Mouse (Mus musculus): ENCODE results near the gene Arhgap35. TPM values are rescaled to one million over a fixed set of nuclear protein-coding genes. Genes with fewer than 3 reads are reported as not detected.

Arhgap35 gene
- polyA plus RNA-seq, 1 experiment from 2014 or later: 10.3 TPM

- Histone ChIP-seq H3K4me1 (replicated peaks; ENCODE audit: insufficient read depth, low read length) (peaks cover 21% of the 10 kb centered on the region), H3K27me3 (ENCODE audit: insufficient read depth, low read length) (no peaks in the 10 kb centered on the region), H3K36me3 (ENCODE audit: insufficient read depth, low read length) (0 out of 2 replicates have a peak, but pooled peaks cover under 1% of the 10 kb centered on the region), H3K9me3 (replicated peaks; ENCODE audit: low read length) (no peaks in the 10 kb centered on the region), H3K27ac (no peak overlapping the region), H3K9ac (ENCODE audit: low read depth, low read length) (no peak overlapping the region), H3K4me2 (ENCODE audit: low read length) (no peak overlapping the region), H3K4me3 (replicated peaks; ENCODE audit: low read depth, low read length) (no peak overlapping the region)
- ATAC-seq (replicated peaks; ENCODE audit: low FRiP score, low read depth) (no peak), DNase-seq (ENCODE audit: low spot score) (no peak)
- TF ChIP-seq CTCF (IDR thresholded peaks at IDR 0.05; ENCODE audit: low read depth): no peak
- WGBS: 84% methylated on average over 3 of the region's 3 CpGs
Measured at GRCm38 (mm10) chr7:16587649-16588048, 27.1 kb downstream of the Arhgap35 start.

- ATAC-seq (replicated peaks; ENCODE audit: low FRiP score, low read depth) (no peak), DNase-seq (ENCODE audit: low spot score) (no peak)
- H3K27ac ChIP-seq: no peak overlapping the region
- no peak overlapping the region for H3K4me2 ChIP-seq (ENCODE audit: low read length)
- H3K9me3 ChIP-seq (replicated peaks; ENCODE audit: low read length): no peaks in the 10 kb centered on the region
- H3K36me3 ChIP-seq (ENCODE audit: insufficient read depth, low read length): no peaks in the 10 kb centered on the region
- peaks cover 38% of the 10 kb centered on the region for H3K4me1 ChIP-seq (replicated peaks; ENCODE audit: insufficient read depth, low read length)
- H3K9ac ChIP-seq (ENCODE audit: low read depth, low read length): no peak overlapping the region
- H3K27me3 ChIP-seq (ENCODE audit: insufficient read depth, low read length): no peaks in the 10 kb centered on the region
- TF ChIP-seq CTCF (IDR thresholded peaks at IDR 0.05; ENCODE audit: low read depth): no peak
- no peak overlapping the region for H3K4me3 ChIP-seq (replicated peaks; ENCODE audit: low read depth, low read length)
Measured at GRCm38 (mm10) chr7:16584384-16584783, 30.4 kb downstream of the Arhgap35 start.

GRCm38 (mm10) chr7:16583775-16584174 lies 31.0 kb downstream of the Arhgap35 start:
- Histone ChIP-seq H3K4me1 (replicated peaks; ENCODE audit: insufficient read depth, low read length) (peaks cover 38% of the 10 kb centered on the region), H3K9me3 (replicated peaks; ENCODE audit: low read length) (no peaks in the 10 kb centered on the region), H3K4me3 (replicated peaks; ENCODE audit: low read depth, low read length) (no peak overlapping the region), H3K36me3 (ENCODE audit: insufficient read depth, low read length) (no peaks in the 10 kb centered on the region), H3K27ac (no peak overlapping the region; the same call in 1 of the 2 replicates), H3K4me2 (ENCODE audit: low read length) (no peak overlapping the region), H3K9ac (ENCODE audit: low read depth, low read length) (no peak overlapping the region), H3K27me3 (ENCODE audit: insufficient read depth, low read length) (no peaks in the 10 kb centered on the region)
- TF ChIP-seq CTCF (IDR thresholded peaks at IDR 0.05; ENCODE audit: low read depth): no peak
- DNase-seq (ENCODE audit: low spot score) (no peak), ATAC-seq (replicated peaks; ENCODE audit: low FRiP score, low read depth) (no peak)
- WGBS: 71% methylated on average over 1 of the region's 1 CpGs

GRCm38 (mm10) chr7:16582299-16582698 lies 32.5 kb downstream of the Arhgap35 start:
- peaks cover 38% of the 10 kb centered on the region for H3K4me1 ChIP-seq (replicated peaks; ENCODE audit: insufficient read depth, low read length)
- no peaks in the 10 kb centered on the region for H3K9me3 ChIP-seq (replicated peaks; ENCODE audit: low read length)
- no peak for DNase-seq (ENCODE audit: low spot score)
- peak overlapping the region; percentile 38; the same call in 1 of the 2 replicates for H3K27ac ChIP-seq
- H3K9ac ChIP-seq (ENCODE audit: low read depth, low read length): no peak overlapping the region
- ATAC-seq (replicated peaks; ENCODE audit: low FRiP score, low read depth): no peak
- H3K27me3 ChIP-seq (ENCODE audit: insufficient read depth, low read length): no peaks in the 10 kb centered on the region
- TF ChIP-seq CTCF (IDR thresholded peaks at IDR 0.05; ENCODE audit: low read depth): no peak
- H3K36me3 ChIP-seq (ENCODE audit: insufficient read depth, low read length): no peaks in the 10 kb centered on the region; the same call in 1 of the 2 replicates
- no peak overlapping the region for H3K4me3 ChIP-seq (replicated peaks; ENCODE audit: low read depth, low read length)
- 35% methylated on average over 3 of the region's 3 CpGs for WGBS
- H3K4me2 ChIP-seq (ENCODE audit: low read length): no peak overlapping the region

GRCm38 (mm10) chr7:16581276-16582100 lies 33.3 kb downstream of the Arhgap35 start:
- Histone ChIP-seq H3K27me3 (ENCODE audit: insufficient read depth, low read length) (no peaks in the 10 kb centered on the region), H3K9ac (ENCODE audit: low read depth, low read length) (0 out of 2 replicates have a peak overlapping the region, but pooled peaks have one; percentile 27), H3K4me2 (ENCODE audit: low read length) (0 out of 2 replicates have a peak overlapping the region, but pooled peaks have one; percentile 10), H3K27ac (peak overlapping the region; percentile 86), H3K4me3 (replicated peaks; ENCODE audit: low read depth, low read length) (no peak overlapping the region), H3K9me3 (replicated peaks; ENCODE audit: low read length) (no peaks in the 10 kb centered on the region), H3K36me3 (ENCODE audit: insufficient read depth, low read length) (no peaks in the 10 kb centered on the region; the same call in 1 of the 2 replicates), H3K4me1 (replicated peaks; ENCODE audit: insufficient read depth, low read length) (peaks cover 38% of the 10 kb centered on the region)
- DNase-seq (ENCODE audit: low spot score) (peak; percentile 91), ATAC-seq (replicated peaks; ENCODE audit: low FRiP score, low read depth) (peak; percentile 73; the same call in 1 of the 2 replicates)
- no peak for TF ChIP-seq CTCF (IDR thresholded peaks at IDR 0.05; ENCODE audit: low read depth)
- WGBS: 29% methylated on average over 13 of the region's 13 CpGs

GRCm38 (mm10) chr7:16576719-16577118 lies 38.1 kb downstream of the Arhgap35 start:
- H3K9me3 ChIP-seq (replicated peaks; ENCODE audit: low read length): no peaks in the 10 kb centered on the region
- WGBS: 64% methylated on average over 1 of the region's 1 CpGs
- H3K4me3 ChIP-seq (replicated peaks; ENCODE audit: low read depth, low read length): no peak overlapping the region
- H3K9ac ChIP-seq (ENCODE audit: low read depth, low read length): no peak overlapping the region
- no peak overlapping the region for H3K27ac ChIP-seq
- no peaks in the 10 kb centered on the region for H3K27me3 ChIP-seq (ENCODE audit: insufficient read depth, low read length)
- peaks cover 22% of the 10 kb centered on the region for H3K4me1 ChIP-seq (replicated peaks; ENCODE audit: insufficient read depth, low read length)
- TF ChIP-seq CTCF (IDR thresholded peaks at IDR 0.05; ENCODE audit: low read depth): no peak
- no peak for ATAC-seq (replicated peaks; ENCODE audit: low FRiP score, low read depth)
- H3K4me2 ChIP-seq (ENCODE audit: low read length): no peak overlapping the region
- no peak for DNase-seq (ENCODE audit: low spot score)
- no peaks in the 10 kb centered on the region; the same call in 1 of the 2 replicates for H3K36me3 ChIP-seq (ENCODE audit: insufficient read depth, low read length)

Data from kidney, postnatal 0 days (tissue).